Mouse (Mus musculus) lung, postnatal 0 days (tissue): ENCODE data around the gene Rps6kc1.

ENCODE experiments used
- CTCF ChIP-seq: IDR thresholded peaks from 2 replicates; pipeline ENCODE4 v1.5.1; 2016; ENCODE audit warnings: antibody characterized with exemption, mild to moderate bottlenecking
- EP300 ChIP-seq: IDR thresholded peaks from 2 replicates; pipeline ENCODE4 v1.6.1; 2016; ENCODE audit warnings: antibody characterized with exemption, mild to moderate bottlenecking, control low read depth

GRCm38 (mm10) chr1:190929010-190929695 lies 17.6 kb upstream of the Rps6kc1 start:
- TF ChIP-seq EP300 (no peak), CTCF (no peak)
